9 mouse cellular contexts compared by ENCODE assay signal in the genomic region with DNA sequence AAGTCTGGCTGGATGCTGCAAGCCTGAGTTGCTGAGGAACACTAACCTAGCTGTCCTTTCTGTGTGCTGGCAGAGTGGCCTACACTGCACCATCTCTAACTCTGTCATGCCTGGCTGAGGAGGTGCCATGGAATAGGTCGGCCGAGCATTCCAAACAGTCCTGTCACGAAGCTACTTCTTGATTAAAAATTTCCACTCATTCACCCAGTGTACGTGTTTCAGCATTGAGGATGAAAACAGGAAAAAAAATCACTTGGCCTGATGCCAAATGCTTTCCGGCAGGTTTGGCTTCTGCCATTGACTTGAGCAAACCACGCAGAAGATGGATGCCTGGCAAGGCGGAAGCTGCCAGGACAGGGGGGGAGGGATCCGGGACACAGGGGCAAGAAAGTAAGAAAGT. TPM values are rescaled to one million over a fixed set of nuclear protein-coding genes. Genes with fewer than 3 reads are reported as not detected.
DNase-seq lines count a peak whose midpoint lies in the region; ATAC-seq and TF ChIP-seq lines count a peak whose summit lies in the region.
"Had no signal": no experiment of that assay in that cellular context is flagged by ENCODE, and none has a peak within 500 bp of the region (broad histone marks: within the 10 kb centered on the region; RNA-seq: fewer than 3 reads in every experiment).

No protein-coding gene starts in this region.

- DNase-seq in adrenal gland, postnatal 14 days = peak; percentile 49
- peak; percentile 63 to 67 for DNase-seq in cerebellum, postnatal 25 days
- DNase-seq in T-cell, adult 2 months (ENCODE audit: low spot score) = no peak
- no peak for DNase-seq in embryo, embryonic 9.5 days (ENCODE audit: extremely low spot score)
- DNase-seq in layer of hippocampus, postnatal 10 days (ENCODE audit: low spot score in 2 of 2) = no peak

- peaks cover 3% of the 10 kb centered on the region; the same call in 1 of the 2 replicates for H3K4me1 ChIP-seq in intestine, embryonic 16.5 days (ENCODE audit: control insufficient read depth, insufficient read depth, low read length)
- no peaks in the 10 kb centered on the region for H3K4me1 ChIP-seq in intestine, postnatal 0 days (replicated peaks; ENCODE audit: control insufficient read depth, insufficient read depth, low read length)
- H3K4me1 ChIP-seq in kidney, embryonic 16.5 days (ENCODE audit: insufficient read depth, low read length) = peaks cover 13% of the 10 kb centered on the region; the same call in 1 of the 2 replicates

- WGBS in intestine, embryonic 16.5 days = 23% methylated on average over 8 of the region's 8 CpGs
- WGBS in intestine, postnatal 0 days = 39% methylated on average over 8 of the region's 8 CpGs
- WGBS in kidney, embryonic 16.5 days = 38% methylated on average over 8 of the region's 8 CpGs

- no peak overlapping the region for H3K27ac ChIP-seq in intestine, embryonic 16.5 days (ENCODE audit: low read length)
- no peak overlapping the region for H3K27ac ChIP-seq in intestine, postnatal 0 days (ENCODE audit: low read depth, low read length)
- peak overlapping the region; percentile 41 for H3K27ac ChIP-seq in kidney, embryonic 16.5 days (ENCODE audit: low read length)

- 0 out of 2 replicates have a peak, but pooled peaks have one; percentile 26 for ATAC-seq in intestine, embryonic 16.5 days
- ATAC-seq in intestine, postnatal 0 days = no peak
- peak; percentile 95 for ATAC-seq in kidney, embryonic 16.5 days (ENCODE audit: low FRiP score, low TSS enrichment)

- no peak overlapping the region for H3K4me2 ChIP-seq in intestine, embryonic 16.5 days (ENCODE audit: low read depth, low read length)
- no peak overlapping the region for H3K4me2 ChIP-seq in intestine, postnatal 0 days (replicated peaks; ENCODE audit: low read depth)
- peak overlapping the region; percentile 2; the same call in 1 of the 2 replicates for H3K4me2 ChIP-seq in kidney, embryonic 16.5 days (replicated peaks; ENCODE audit: low read depth, low read length)

- TF ChIP-seq CTCF in intestine, postnatal 0 days (IDR thresholded peaks at IDR 0.05; ENCODE audit: low read depth) = no peak

- no peaks in the 10 kb centered on the region for H3K9me3 ChIP-seq in intestine, embryonic 16.5 days (ENCODE audit: control insufficient read depth, low read length)
- H3K9me3 ChIP-seq in intestine, postnatal 0 days (ENCODE audit: control insufficient read depth) = no peaks in the 10 kb centered on the region
- no peaks in the 10 kb centered on the region for H3K9me3 ChIP-seq in kidney, embryonic 16.5 days (ENCODE audit: low read length)

- no peaks in the 10 kb centered on the region for H3K36me3 ChIP-seq in intestine, embryonic 16.5 days (ENCODE audit: control insufficient read depth, insufficient read depth, low read length)
- no peaks in the 10 kb centered on the region for H3K36me3 ChIP-seq in intestine, postnatal 0 days (ENCODE audit: control insufficient read depth, insufficient read depth)
- no peaks in the 10 kb centered on the region for H3K36me3 ChIP-seq in kidney, embryonic 16.5 days (ENCODE audit: insufficient read depth, low read length)

- no peaks in the 10 kb centered on the region for H3K27me3 ChIP-seq in intestine, embryonic 16.5 days (replicated peaks; ENCODE audit: control insufficient read depth, insufficient read depth, low read length)
- H3K27me3 ChIP-seq in intestine, postnatal 0 days (replicated peaks; ENCODE audit: control insufficient read depth, insufficient read depth, low read length) = no peaks in the 10 kb centered on the region
- no peaks in the 10 kb centered on the region for H3K27me3 ChIP-seq in kidney, embryonic 16.5 days (ENCODE audit: insufficient read depth, low read length)

- no peak overlapping the region for H3K9ac ChIP-seq in intestine, embryonic 16.5 days (ENCODE audit: low read depth, low read length)
- H3K9ac ChIP-seq in intestine, postnatal 0 days (ENCODE audit: low read depth, low read length) = no peak overlapping the region
- H3K9ac ChIP-seq in kidney, embryonic 16.5 days (replicated peaks; ENCODE audit: low read length) = no peak overlapping the region

- no peak overlapping the region for H3K4me3 ChIP-seq in intestine, embryonic 16.5 days (ENCODE audit: low read length)
- H3K4me3 ChIP-seq in intestine, postnatal 0 days (ENCODE audit: low read depth, low read length) = no peak overlapping the region
- H3K4me3 ChIP-seq in kidney, embryonic 16.5 days (ENCODE audit: low read length) = no peak overlapping the region

RNA-seq across cellular contexts. Expression of a gene that starts 24.3 kb away (rescaled TPM):
- 4.7 and 5.2 TPM in 2 replicates for polyA plus RNA-seq in intestine, embryonic 16.5 days (2015; fragmentation: Nextera tagmentation; extraction: Ambion mirVana)
- polyA plus RNA-seq in intestine, postnatal 0 days (2015; fragmentation: Nextera tagmentation; extraction: Ambion mirVana) = 5.6 and 7.3 TPM in 2 replicates
- 10.4 and 17.0 TPM in 2 replicates for total RNA-seq in adrenal gland, postnatal 14 days (2021)
- 6.8 and 8.9 TPM in 2 replicates for polyA plus RNA-seq in kidney, embryonic 16.5 days (2015; fragmentation: Nextera tagmentation; extraction: Ambion mirVana)
- 10 to 100 TPM; 65.9 to 73.9 TPM for total RNA-seq in layer of hippocampus, postnatal 10 days (2021)
- total RNA-seq: MEL had no signal

Comparison
In these comparisons a context has a peak if more than half of its experiments do, and no peak if none do; other contexts are left out.
1. DNase-seq: peak in adrenal gland, postnatal 14 days (single experiment) and cerebellum, postnatal 25 days (2 of 2); none in T-cell, adult 2 months (single experiment), embryo, embryonic 9.5 days (single experiment) and layer of hippocampus, postnatal 10 days (0 of 2).